Mouse (Mus musculus) granulocyte monocyte progenitor cell, adult 5-6 weeks (primary cell): ENCODE measurements around the gene Enah. TPM values are rescaled to one million over a fixed set of nuclear protein-coding genes. Genes with fewer than 3 reads are reported as not detected.

Experiments used
- ATAC-seq: replicated peaks from 2 replicates; pipeline ENCODE4 v1.8.0; 2016; ENCODE audit warnings: mild to moderate bottlenecking, moderate TSS enrichment, inconsistent platforms; ENCODE audit not compliant: poor library complexity, severe bottlenecking
- total RNA-seq, 2 experiments: library from RNA; stranded (forward) in 1 of 2; stranded (reverse) in 1 of 2; fragments of 200-712, 200-1000 nt in 1 of 2; fragments of >200 nt in 1 of 2; fragmentation: Nextera tagmentation in 1 of 2; gene quantifications; 2 replicates each; pipeline ENCODE4 v1.2.3; 2014 to 2017

Gene Enah
- total RNA-seq, 2 experiments from 2014 or later, result 1.8 to 3.4 TPM

DNA sequence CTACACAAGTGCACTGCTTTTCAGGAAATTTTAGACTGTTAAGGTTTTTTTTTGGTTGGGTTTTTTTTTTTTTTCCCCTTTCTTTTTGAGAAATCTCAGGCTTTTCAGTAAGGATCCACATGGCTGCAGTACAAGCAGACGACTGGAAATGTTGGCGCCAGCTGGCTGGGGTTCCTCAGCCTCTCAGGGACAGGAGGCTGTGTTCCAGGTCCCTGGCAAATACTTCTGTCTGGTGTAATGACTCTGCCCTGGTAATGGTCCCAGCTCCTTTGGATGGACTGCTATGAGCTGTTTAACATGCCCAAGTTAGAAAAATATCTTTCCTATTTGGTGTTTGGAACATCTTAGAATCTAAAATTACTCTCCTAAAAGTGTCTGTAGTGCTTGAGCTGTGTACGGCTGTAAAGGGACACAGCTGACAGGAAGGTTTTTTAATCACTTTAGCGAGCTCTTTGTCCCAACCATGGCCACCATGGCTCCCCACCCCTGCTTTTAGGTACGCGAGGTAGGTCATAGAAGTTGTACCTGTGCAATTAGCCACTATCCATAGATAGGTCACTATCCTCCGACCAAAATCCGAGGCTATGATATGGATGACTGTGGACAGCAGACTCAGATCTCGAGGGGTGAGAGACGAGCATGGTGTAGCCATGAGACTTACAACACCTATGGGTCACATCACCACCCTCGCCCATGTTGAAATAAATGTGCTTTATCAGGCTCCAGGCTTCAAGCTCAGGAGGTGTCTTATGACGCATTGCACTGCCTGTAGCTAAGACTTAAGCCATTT, 168.1 kb downstream of the Enah start:
- peak; percentile 24 for ATAC-seq

- no peak for ATAC-seq
These were observed 169.3 kb downstream of the Enah start for GRCm38 (mm10) chr1:181850441-181850840.

DNA sequence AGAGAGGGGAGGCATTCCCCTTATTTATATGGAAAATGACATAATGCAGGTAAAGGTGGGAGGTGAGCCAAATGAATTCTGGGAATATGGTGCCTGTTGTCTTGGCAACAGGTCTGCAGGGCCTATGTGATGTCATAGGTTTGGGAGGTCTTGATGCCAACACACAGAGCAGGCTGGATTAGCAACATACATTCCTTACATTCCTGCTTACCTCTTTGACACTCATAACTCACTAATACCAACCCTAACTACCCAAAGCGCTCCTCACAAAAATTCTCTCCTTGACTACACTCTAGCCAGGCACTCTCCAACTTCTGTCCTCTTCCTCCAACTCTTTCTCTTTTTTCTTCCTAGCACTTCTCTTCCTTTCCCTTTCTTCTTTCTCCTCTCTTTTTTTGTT, 171.6 kb downstream of the Enah start:
- no peak for ATAC-seq

DNA sequence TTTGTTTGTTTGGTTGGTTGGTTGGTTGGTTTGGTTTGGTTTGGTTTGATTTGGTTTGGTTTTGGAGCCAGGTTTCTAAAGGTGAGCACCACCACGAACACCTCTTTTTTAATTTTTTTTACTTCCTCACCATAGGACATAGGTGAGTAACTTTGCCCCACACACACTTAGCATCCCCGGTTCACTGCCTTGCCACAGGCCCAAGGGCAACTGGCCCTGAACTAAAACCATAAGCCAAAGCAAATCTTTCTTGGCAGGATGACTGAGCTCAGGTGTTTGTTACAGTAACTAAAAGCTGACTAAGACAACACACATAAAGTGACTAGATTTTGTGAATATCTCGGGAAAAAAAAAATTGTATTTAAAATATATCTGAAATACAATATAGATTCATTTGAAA, 172.4 kb downstream of the Enah start:
- ATAC-seq, result no peak

Other genes starting within 250 kb of the Enah start
- gene Lbr, start 176.9 kb downstream of the Enah start, total RNA-seq (2014; fragmentation: Nextera tagmentation), result 132 and 145 TPM in 2 replicates
- 245 and 274 TPM in 2 replicates for gene Lbr, start 176.9 kb downstream of the Enah start, total RNA-seq (2017)
- gene Srp9, start 104.7 kb upstream of the Enah start, total RNA-seq (2014; fragmentation: Nextera tagmentation), result 147 and 167 TPM in 2 replicates
- gene Srp9, start 104.7 kb upstream of the Enah start, total RNA-seq (2017), result 168 and 203 TPM in 2 replicates
- not detected in 2 replicates for gene Vmn1r1, start 144.5 kb upstream of the Enah start, total RNA-seq (2014; fragmentation: Nextera tagmentation)
- not detected in 2 replicates for gene Vmn1r1, start 144.5 kb upstream of the Enah start, total RNA-seq (2017)